Mouse (Mus musculus) spleen, postnatal 4 days (tissue): ENCODE measurements around the gene Eml1.
A peak's percentile ranks its signal among the peaks of the same experiment; 100 is the strongest.

Source experiments
- DNase-seq, 2 experiments: peaks; one replicate each; pipeline ENCODE4 v3.0.0; 2022; ENCODE audit warnings: low spot score in 2 of 2

Gene Eml1

GRCm38 (mm10) chr12:108422495-108422857 lies 51.7 kb downstream of the Eml1 start:
- DNase-seq = no peak

DNA sequence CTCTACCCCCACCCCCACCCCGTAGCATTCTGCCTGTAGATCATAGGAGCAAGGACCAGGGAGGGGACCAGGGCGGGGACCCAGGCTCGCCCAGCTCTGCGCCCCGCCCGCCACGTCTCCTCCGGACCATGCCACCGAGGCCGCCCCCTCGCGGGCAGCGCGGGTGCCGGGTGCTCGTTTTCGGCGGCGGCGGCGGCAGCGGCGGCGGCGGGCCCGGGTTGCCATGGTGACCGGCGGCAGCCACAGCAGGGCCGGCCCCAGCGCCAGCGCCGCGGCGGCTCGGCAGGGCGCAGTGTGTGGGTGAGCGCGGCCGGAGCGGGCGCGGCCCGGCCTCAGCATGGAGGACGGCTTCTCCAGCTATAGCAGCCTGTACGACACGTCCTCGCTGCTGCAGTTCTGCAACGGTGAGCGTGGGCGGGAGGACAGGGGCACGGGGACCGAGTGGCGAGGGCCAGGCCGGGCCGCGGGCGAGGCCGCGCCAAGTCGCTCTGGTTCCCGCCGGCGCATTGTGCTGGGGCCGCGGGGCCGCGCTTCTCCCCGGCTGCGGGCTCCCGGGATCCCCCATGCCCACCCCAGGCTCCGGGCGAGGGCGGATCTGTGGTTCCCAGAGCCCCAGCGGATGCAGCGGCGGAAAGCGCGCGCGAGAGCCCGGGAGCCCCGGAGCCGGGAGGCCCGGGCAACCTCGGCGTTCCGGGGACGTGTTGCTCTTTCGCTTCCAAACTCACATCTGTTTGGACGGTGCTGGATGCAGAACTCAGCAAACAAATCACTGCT lies 52.3 kb downstream of the Eml1 start:
- DNase-seq = peak; percentile 59 to 78

GRCm38 (mm10) chr12:108430964-108431363 lies 60.2 kb downstream of the Eml1 start:
- DNase-seq = no peak

GRCm38 (mm10) chr12:108431714-108432113 lies 61.0 kb downstream of the Eml1 start:
- no peak for DNase-seq

DNA sequence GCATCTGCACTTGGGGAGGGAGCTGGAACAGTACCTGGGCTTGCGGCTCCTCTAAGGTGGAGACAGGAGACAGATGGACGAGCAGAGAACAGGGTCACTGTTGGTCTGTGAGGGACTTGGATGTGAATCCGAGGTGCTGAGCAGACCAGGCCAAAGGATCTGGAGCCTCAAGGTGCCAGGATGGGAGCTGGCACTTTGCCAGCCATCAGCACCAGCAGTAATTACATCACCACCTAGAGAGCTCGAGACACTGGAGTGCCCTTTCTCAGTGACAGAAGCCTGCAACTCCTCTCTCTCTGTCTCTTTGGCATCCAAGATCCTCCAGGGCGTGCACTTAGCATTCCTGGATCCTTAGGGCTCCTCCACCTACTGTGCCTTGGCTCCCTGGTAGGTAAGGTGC lies 61.8 kb downstream of the Eml1 start:
- DNase-seq = no peak

- DNase-seq = no peak
Measured at GRCm38 (mm10) chr12:108433030-108433429, 62.3 kb downstream of the Eml1 start.

DNA sequence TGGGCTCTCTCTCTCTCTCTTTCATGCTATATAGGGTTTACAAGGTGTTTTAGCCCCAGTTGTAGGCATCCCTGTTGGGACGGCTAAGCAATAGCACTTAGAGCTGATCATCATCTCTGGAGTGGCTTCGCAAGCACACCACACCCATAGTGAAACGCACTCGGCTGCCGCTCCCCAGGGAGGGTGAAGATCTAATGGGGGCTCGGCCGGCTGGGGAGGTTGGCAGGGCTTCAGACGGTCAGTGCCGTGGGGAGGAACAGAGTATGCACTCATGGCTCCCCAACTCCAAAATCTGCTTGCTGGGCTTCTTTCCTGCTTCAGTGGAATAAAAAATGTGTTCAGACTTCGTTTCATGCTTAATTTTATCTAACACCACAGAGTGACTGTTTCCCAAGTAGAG lies 62.7 kb downstream of the Eml1 start:
- no peak for DNase-seq

- no peak for DNase-seq
Measured at GRCm38 (mm10) chr12:108435444-108436015, 64.8 kb downstream of the Eml1 start.

DNA sequence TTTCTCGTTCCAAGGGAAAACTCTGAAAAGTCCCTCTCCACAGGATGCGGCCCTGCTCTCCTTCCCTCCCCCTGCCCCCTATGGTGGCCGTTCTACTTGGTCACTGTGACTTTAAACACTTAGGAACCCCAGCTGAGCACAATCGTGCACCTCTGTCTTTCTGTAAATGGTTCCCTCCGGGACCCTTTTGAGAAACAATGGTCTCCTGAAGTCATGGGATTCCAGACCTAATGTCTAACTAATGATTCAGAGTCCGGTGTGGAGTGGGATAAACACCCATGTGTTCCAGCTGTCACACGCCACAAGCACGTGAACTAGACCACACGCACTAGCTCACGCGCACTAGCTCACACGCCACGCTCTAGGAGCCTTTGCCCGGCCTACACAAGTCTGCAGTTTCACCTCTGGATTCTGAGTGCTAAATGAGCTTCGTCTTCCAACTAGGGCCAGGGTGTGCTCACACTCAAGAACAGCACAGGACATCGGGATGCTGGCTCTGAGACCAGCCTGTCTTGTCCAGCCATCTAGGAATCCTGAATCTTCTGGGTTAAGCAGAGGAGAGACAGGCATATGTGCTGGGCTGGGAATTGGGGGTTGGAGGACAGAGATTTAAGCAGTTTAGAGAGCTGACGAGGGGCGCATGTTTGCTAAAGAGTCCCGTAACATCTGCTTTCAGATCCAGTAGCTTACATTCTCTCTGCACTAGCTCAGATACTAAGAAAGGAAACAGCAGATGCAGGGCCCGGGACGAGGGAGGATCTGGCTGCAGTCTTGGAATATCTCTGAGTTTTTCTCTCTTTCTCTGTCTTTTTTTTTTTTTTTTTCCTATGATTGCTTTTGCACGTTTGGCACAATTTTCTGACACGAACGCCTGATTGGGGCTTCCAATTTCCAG lies 65.5 kb downstream of the Eml1 start:
- no peak for DNase-seq

DNA sequence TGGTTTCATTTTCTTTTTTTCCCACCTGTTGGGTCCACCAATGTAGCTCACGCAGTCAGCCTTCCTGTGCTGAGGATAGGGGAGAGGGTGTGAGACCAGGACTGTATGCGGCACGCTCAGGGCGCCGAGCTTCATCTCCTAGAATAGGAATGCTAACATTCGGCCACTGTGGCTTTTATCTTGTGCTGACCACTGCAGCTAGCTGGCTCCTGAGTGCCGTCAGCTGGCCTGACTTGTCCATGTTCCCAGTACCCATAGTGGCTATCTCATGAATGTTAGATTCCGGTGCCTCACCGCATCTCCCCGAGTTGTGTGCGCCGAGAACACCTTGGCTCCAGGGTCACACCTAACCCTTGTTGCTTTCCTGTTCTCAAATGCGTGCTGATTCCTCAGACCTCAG lies 66.7 kb downstream of the Eml1 start:
- DNase-seq = no peak

DNA sequence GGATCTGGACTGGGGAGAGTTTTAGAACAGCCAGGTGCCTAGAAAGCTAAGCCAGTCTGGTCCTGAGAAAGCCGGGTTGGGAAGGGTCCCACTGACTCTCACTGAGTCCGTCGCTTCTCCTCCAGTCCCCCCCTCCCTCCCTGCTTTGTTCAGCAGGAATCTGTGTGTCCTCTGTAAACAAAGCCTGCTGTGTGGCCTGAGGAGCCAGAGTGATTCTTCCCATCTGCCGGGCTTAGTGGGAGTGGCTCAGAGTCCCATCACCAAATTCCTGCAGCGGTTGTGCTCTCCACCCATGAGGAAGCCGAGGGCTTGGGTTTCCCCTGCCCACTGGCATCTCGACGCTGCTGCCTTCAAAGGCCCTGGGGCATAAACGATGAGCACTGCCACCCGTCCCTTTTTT lies 72.5 kb downstream of the Eml1 start:
- DNase-seq = no peak

GRCm38 (mm10) chr12:108443708-108444107 lies 73.0 kb downstream of the Eml1 start:
- DNase-seq = no peak

DNA sequence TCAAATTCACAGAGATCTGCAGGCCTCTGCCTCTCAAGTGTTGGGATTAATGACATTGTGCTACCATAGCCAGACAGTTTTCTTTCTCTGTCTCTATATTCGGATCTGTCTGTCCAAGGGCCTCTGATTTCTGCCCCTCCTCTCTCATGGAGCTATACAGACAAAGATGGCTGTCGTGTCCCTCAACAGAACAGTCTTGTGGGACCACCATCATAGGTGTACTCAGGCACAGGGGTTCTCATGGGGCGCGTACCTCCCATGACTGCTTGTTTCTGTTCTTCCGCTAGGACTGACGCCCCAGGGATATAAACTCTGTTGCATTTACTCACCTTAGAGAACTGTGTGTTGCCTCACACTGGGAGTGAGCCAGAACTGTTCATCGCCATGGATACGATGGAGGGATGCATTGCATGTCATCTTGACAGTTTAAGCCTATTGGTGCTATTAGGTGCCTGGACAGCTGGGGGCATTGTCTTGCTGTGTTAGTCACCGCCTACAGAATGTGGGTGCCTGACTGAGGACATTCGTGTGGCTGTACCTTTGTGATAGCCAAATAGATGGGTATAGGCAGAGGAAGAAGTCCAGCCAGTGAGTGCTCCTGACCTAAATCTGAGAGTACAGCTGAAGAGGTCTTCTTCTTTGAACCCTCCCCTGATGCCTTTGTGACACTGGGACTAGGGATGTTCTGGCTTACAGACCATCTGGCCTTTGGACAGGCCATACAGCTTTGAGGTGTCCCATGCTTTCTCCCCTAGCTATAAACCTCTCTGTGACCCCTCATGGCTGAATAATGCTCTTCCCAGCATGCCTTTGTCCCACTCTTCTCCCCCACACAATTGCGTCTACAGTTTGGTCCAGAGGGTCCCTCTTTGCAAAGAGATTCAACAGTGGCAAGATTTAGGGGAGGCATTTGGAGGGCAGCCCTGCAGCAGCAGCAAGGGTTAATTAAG lies 73.7 kb downstream of the Eml1 start:
- no peak for DNase-seq

- no peak for DNase-seq
Measured at GRCm38 (mm10) chr12:108446721-108447120, 76.0 kb downstream of the Eml1 start.

DNA sequence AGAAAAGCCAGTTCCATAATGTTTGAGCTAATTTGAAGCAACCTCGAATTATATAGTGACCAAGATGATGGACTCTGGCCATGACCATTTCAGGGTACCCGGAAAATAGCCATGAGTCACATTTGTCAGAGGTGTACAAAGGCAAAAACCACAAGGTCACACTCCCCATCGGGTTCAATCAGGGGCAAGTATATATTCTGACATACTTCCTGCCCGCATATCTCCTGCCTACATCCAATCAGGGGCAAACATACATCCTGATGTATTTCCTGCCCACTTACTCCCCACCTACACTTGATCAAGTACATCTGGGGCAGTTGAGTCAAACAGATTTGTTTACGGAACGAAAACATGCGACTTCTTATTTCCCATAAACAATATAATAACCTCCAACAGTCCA lies 77.6 kb downstream of the Eml1 start:
- DNase-seq = no peak

DNA sequence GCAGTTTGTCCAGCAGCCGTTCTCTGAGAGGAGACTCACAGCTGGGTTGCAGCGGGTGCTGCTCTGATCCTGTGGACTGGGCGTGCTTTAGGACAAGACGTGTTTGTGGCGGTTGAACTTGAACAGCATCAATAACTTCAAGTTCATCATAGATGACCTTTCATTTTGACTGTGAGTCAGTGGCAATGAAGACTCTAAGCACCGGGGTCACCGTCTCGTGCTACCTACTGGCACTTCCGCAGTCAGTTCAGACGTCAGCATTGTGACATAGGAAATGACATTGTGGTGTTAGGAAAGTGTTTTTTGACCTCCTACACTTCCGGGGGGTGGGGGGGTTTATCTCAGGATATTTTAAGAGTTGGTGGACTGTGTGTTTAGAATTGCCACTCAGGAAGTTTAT lies 79.2 kb downstream of the Eml1 start:
- no peak for DNase-seq

DNA sequence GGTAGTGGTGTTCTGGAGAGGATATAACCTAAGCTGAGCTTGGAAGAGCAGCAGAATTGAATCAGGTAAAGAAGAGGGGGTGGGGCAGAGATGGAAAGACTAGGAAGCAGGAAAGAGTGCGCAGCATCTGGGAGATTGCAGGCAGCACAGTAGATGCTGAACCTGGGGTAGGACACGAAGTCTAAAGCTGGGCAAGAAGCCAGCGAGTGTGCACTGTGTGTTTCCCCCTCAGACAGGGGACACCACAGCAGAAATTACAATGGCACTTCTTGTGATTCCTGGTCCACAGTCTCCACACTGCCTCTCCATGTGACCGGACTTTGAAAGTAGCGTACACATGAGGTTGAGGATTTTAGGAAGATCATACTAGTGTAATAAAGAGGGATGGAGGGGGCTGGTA lies 79.8 kb downstream of the Eml1 start:
- no peak for DNase-seq

DNA sequence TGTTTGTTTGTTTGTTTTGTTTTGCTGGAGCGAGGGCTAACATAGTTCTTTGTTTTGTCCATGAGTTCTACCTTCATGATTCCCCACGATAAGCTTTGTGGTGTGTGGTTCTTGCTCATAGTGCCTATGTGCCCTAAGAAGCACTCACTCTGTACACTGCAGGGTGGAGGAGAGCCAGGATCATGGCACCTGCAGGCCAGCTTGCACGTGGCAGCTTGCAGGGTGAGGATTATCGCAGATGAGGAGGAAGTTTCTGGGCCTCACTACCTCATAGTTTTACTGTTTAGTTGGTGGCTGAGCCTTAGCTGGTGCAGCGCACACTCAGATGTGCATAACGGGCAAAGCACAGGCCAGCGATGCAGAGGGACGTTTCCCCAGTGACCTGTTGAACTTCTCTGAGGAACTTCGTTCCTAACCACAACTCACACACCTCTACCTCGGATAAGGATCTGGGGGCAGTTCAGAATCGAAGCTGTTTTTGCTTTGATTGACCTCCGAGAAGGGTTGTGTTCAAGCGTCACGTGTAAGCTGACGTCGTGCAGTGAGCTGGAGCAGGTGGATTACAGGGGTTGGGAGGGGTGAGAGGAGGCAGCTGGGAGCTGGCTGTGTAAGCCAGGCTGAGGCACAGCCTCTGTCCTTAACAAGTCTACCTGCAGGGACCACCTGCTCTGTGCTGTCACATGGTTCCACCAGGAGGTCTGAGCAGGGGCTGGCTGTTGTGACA lies 81.6 kb downstream of the Eml1 start:
- no peak for DNase-seq

GRCm38 (mm10) chr12:108453561-108454044 lies 82.8 kb downstream of the Eml1 start:
- no peak for DNase-seq

GRCm38 (mm10) chr12:108455004-108455403 lies 84.2 kb downstream of the Eml1 start:
- no peak for DNase-seq

DNA sequence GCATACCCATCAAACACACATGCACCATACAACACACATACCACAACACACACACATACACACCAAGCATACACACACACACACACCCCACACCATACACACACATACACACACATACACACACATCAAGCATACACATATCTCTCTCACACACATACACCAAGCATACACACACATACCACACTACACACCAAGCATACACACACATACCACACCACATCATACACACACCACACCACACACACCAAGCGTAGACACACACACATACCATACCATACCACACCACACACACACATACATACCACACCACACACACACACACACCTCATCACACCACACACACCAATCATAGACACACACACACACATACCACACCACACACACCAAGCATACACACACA lies 102.1 kb downstream of the Eml1 start:
- no peak for DNase-seq
